Mouse (Mus musculus) MEL (cell line): ENCODE measurements around the gene Tmprss12. TPM values are rescaled to one million over a fixed set of nuclear protein-coding genes. Genes with fewer than 3 reads are reported as not detected.

Experiments
- DNase-seq: peaks from one replicate; pipeline ENCODE4 v3.0.0; 2011; ENCODE audit warnings: low read depth, low spot score
- H3K27ac ChIP-seq: 2 replicates; pipeline ENCODE4 v1.5.1; 2012; ENCODE audit warnings: low read depth, mild to moderate bottlenecking, control low read depth, low read length, moderate library complexity; ENCODE audit not compliant: control insufficient read depth
- H3K27me3 ChIP-seq, 2 experiments: fragments of 150-350 bp in 1 of 2; sonication (generic) in 1 of 2; 2 replicates each; pipeline ENCODE4 v1.6.1; 2012; ENCODE audit warnings: low read length in 2 of 2, mild to moderate bottlenecking in 2 of 2, improper control_type of control experiment in 1 of 2, moderate library complexity in 1 of 2; ENCODE audit not compliant: insufficient read depth in 2 of 2, control insufficient read depth in 1 of 2
- H3K36me3 ChIP-seq, 2 experiments: 2 replicates each; pipeline ENCODE4 v1.6.1; 2012 to 2014; ENCODE audit warnings: low read length in 2 of 2, improper control_type of control experiment in 1 of 2, inconsistent platforms in 1 of 2, mild to moderate bottlenecking in 1 of 2; ENCODE audit not compliant: insufficient read depth in 2 of 2, control insufficient read depth in 1 of 2
- H3K4me1 ChIP-seq, 2 experiments: fragments of 150-350 bp in 1 of 2; sonication (generic) in 1 of 2; 2 replicates each; pipeline ENCODE4 v1.6.1; 2012; ENCODE audit warnings: low read length in 2 of 2, improper control_type of control experiment in 1 of 2, mild to moderate bottlenecking in 1 of 2; ENCODE audit not compliant: insufficient read depth in 2 of 2, control insufficient read depth in 1 of 2
- H3K4me3 ChIP-seq, 2 experiments: fragments of 150-350 bp in 1 of 2; sonication (generic) in 1 of 2; 2 replicates each; pipeline ENCODE4 v1.5.1; 2012; ENCODE audit warnings: low read depth in 2 of 2, low read length in 2 of 2, mild to moderate bottlenecking in 2 of 2, moderate library complexity in 2 of 2, control low read depth in 1 of 2, improper control_type of control experiment in 1 of 2; ENCODE audit not compliant: control insufficient read depth in 1 of 2, insufficient read depth in 1 of 2
- H3K79me2 ChIP-seq: 2 replicates; pipeline ENCODE4 v1.6.1; 2012; ENCODE audit warnings: mild to moderate bottlenecking, low read length, moderate library complexity; ENCODE audit not compliant: control insufficient read depth, poor library complexity, insufficient read depth
- H3K9ac ChIP-seq: 2 replicates; pipeline ENCODE4 v1.6.1; 2012; ENCODE audit warnings: low read depth, mild to moderate bottlenecking, control low read depth, low read length, moderate library complexity; ENCODE audit not compliant: control insufficient read depth, poor library complexity, severe bottlenecking
- H3K9me3 ChIP-seq: fragments of 150-350 bp; sonication (generic); replicated peaks from 2 replicates; pipeline ENCODE4 v1.6.1; 2012; ENCODE audit warnings: mild to moderate bottlenecking, low read length, improper control_type of control experiment, moderate library complexity; ENCODE audit not compliant: insufficient read depth
- CTCF ChIP-seq, 3 experiments: IDR thresholded peaks in 2 of 3; conservative IDR thresholded peaks in 1 of 3; 2 replicates each; pipeline ENCODE4 v1.5.1; 2011 to 2012; ENCODE audit warnings: low read length in 3 of 3, low read depth in 2 of 3, mild to moderate bottlenecking in 2 of 3, improper control_type of control experiment in 1 of 3, inconsistent platforms in 1 of 3, mixed read lengths in 1 of 3, moderate library complexity in 1 of 3; ENCODE audit not compliant: control insufficient read depth in 1 of 3, insufficient read depth in 1 of 3, poor library complexity in 1 of 3, severe bottlenecking in 1 of 3
- E2F4 ChIP-seq: IDR thresholded peaks from 2 replicates; pipeline ENCODE4 v1.6.1; 2011; ENCODE audit warnings: low read depth, low read length, improper control_type of control experiment, borderline replicate concordance
- ELF1 ChIP-seq: IDR thresholded peaks from 2 replicates; pipeline ENCODE4 v1.6.1; 2014; ENCODE audit warnings: low read depth, mild to moderate bottlenecking, inconsistent platforms, low read length, improper control_type of control experiment, moderate library complexity
- KAT2A ChIP-seq: conservative IDR thresholded peaks from 2 replicates; pipeline ENCODE4 v1.6.1; 2012; ENCODE audit warnings: low read depth, low read length, improper control_type of control experiment, inconsistent platforms
- MAFK ChIP-seq: IDR thresholded peaks from 2 replicates; pipeline ENCODE4 v1.6.1; 2011; ENCODE audit warnings: low read depth, mild to moderate bottlenecking, low read length, improper control_type of control experiment, borderline replicate concordance
- MAX ChIP-seq: IDR thresholded peaks from 2 replicates; pipeline ENCODE4 v1.6.1; 2011; ENCODE audit warnings: low read length, improper control_type of control experiment
- MEF2A ChIP-seq: IDR thresholded peaks from 2 replicates; pipeline ENCODE4 v1.6.1; 2014; ENCODE audit warnings: low read depth, mild to moderate bottlenecking, inconsistent platforms, low read length, improper control_type of control experiment; ENCODE audit not compliant: poor library complexity, insufficient replicate concordance, severe bottlenecking; ENCODE audit errors: extremely low read depth
- MXI1 ChIP-seq: IDR thresholded peaks from 2 replicates; pipeline ENCODE4 v1.6.1; 2011; ENCODE audit warnings: mild to moderate bottlenecking, low read depth, low read length, improper control_type of control experiment
- MYB ChIP-seq: IDR thresholded peaks from 2 replicates; pipeline ENCODE4 v1.6.1; 2011; ENCODE audit warnings: mild to moderate bottlenecking, low read depth, low read length, improper control_type of control experiment
- NRF1 ChIP-seq: IDR thresholded peaks from 2 replicates; pipeline ENCODE4 v1.6.1; 2014; ENCODE audit warnings: low read depth, mild to moderate bottlenecking, inconsistent platforms, low read length, improper control_type of control experiment, moderate library complexity; ENCODE audit not compliant: poor library complexity, insufficient read depth, severe bottlenecking
- POLR2A ChIP-seq, 2 experiments: IDR thresholded peaks; 2 replicates each; pipeline ENCODE4 v1.6.1; 2011 to 2012; ENCODE audit warnings: low read length in 2 of 2, mild to moderate bottlenecking in 2 of 2, control low read depth in 1 of 2, improper control_type of control experiment in 1 of 2, low read depth in 1 of 2, moderate library complexity in 1 of 2; ENCODE audit not compliant: control insufficient read depth in 1 of 2, insufficient read depth in 1 of 2, poor library complexity in 1 of 2
- TAL1 ChIP-seq: IDR thresholded peaks from 2 replicates; pipeline ENCODE4 v1.6.1; 2012; ENCODE audit warnings: mild to moderate bottlenecking, inconsistent platforms, low read length, moderate library complexity, mixed read lengths
- TBP ChIP-seq: IDR thresholded peaks from 2 replicates; pipeline ENCODE4 v1.8.0; 2011; ENCODE audit warnings: low read depth, low read length, improper control_type of control experiment
- ZKSCAN1 ChIP-seq: IDR thresholded peaks from 2 replicates; pipeline ENCODE4 v1.6.1; 2012; ENCODE audit warnings: low read depth, mild to moderate bottlenecking, inconsistent platforms, low read length, improper control_type of control experiment, moderate library complexity
- ZMIZ1 ChIP-seq: IDR thresholded peaks from 2 replicates; pipeline ENCODE4 v1.6.1; 2012; ENCODE audit warnings: low read depth, mild to moderate bottlenecking, inconsistent platforms, low read length, improper control_type of control experiment, moderate library complexity
- polyA plus RNA-seq, 2 experiments: library from polyadenylated mRNA; stranded (reverse) in 1 of 2; unstranded in 1 of 2; fragments of >175 nt in 1 of 2; fragments of >200 nt in 1 of 2; gene quantifications; 2 replicates each; pipeline versions ENCODE4 v1.2.1 to v1.2.4; 2012; ENCODE audit warnings: low replicate concordance in 2 of 2, low read depth in 1 of 2; ENCODE audit not compliant: insufficient read length in 2 of 2, insufficient read depth in 1 of 2, missing spikeins in 1 of 2
- total RNA-seq: library from RNA; depleted of rRNA; stranded (reverse); fragments of 300-350 nt; gene quantifications from 2 replicates; pipeline ENCODE4 v1.2.3, GENCODE M21; 2012

Gene Tmprss12
- total and polyA plus RNA-seq, 3 experiments: not detected

DNA sequence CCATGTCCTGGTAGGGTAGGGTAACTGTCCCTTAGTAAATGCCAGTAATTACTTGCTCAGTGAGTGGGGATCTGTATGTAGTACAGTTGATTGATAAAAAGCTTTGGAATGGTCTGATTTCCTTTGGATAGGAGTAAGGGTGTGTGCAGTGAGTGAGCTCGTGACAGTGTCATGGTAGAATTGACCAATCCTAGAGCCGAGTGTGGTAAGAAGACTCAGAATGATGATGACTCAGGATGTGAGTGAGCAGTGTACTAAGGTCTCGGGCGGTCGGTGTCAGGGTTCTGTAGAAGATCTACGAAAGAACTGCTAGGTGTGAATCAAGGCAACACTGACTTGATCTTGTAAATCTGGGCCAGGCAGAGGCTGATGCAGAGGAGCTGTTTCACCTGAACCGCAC is 34.7 kb upstream of the Tmprss12 start:
- Histone ChIP-seq H3K9ac (no peak overlapping the region), H3K27me3 (no peaks in the 10 kb centered on the region), H3K9me3 (no peaks in the 10 kb centered on the region), H3K4me1 (peaks cover 17 to 22% of the 10 kb centered on the region in 2 experiments), H3K27ac (no peak overlapping the region), H3K79me2 (peaks cover 18% of the 10 kb centered on the region), H3K36me3 (peaks cover 31 to 61% of the 10 kb centered on the region in 2 experiments), H3K4me3 (no peak overlapping the region)
- DNase-seq: no peak
- TF ChIP-seq MAX (no peak), TAL1 (no peak), ELF1 (no peak), MEF2A (no peak), ZMIZ1 (no peak), MXI1 (no peak), KAT2A (no peak), NRF1 (no peak), CTCF (IDR thresholded peaks at IDR 0.05 in 2 of 3, conservative IDR thresholded peaks at IDR 0.05 in 1 of 3; ENCODE audit: control insufficient read depth in 1 of 3, insufficient read depth in 1 of 3, low read depth in 2 of 3, low read length in 3 of 3, poor library complexity in 1 of 3, severe bottlenecking in 1 of 3) (no peak), MYB (no peak), E2F4 (no peak), ZKSCAN1 (no peak), POLR2A (IDR thresholded peaks at IDR 0.05; ENCODE audit: control insufficient read depth in 1 of 2, insufficient read depth in 1 of 2, low read depth in 1 of 2, low read length in 2 of 2, poor library complexity in 1 of 2) (no peak), TBP (no peak)

DNA sequence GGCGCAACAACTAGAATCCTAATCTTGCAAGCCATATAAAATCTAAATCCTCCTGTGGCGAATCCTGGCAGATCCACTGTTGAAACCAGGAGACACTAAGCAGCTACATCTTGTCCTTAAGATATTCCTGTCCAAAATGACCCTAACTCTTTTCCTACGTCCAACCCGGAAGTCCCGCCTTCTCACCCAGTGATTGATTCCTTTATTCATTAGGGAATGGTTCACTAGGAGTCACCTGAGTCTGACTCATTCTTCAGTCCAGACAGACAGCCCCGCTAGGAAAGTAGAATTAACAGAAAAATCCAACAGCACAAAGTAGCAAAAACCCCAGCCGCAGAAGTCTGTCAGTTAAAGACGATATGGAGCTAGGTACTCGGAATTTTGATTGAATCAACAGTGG is 33.3 kb upstream of the Tmprss12 start:
- no peak for DNase-seq
- Histone ChIP-seq H3K27ac (no peak overlapping the region), H3K9me3 (no peaks in the 10 kb centered on the region), H3K4me1 (peaks cover 17 to 22% of the 10 kb centered on the region in 2 experiments), H3K9ac (no peak overlapping the region), H3K27me3 (no peaks in the 10 kb centered on the region), H3K4me3 (no peak overlapping the region), H3K79me2 (peaks cover 14% of the 10 kb centered on the region), H3K36me3 (peaks cover 31 to 68% of the 10 kb centered on the region in 2 experiments)
- TF ChIP-seq ZKSCAN1 (0 out of 2 replicates have a peak, but pooled peaks have one; percentile 21), MAFK (no peak)
